Mouse (Mus musculus): ENCODE measurements at regions not wholly inside any gene's neighbourhood (a gene's known extent, or its start where the extent isn't known, plus 50 kb on each side); places are given as distances from the start of the nearest gene placed in this dataset.

DNA sequence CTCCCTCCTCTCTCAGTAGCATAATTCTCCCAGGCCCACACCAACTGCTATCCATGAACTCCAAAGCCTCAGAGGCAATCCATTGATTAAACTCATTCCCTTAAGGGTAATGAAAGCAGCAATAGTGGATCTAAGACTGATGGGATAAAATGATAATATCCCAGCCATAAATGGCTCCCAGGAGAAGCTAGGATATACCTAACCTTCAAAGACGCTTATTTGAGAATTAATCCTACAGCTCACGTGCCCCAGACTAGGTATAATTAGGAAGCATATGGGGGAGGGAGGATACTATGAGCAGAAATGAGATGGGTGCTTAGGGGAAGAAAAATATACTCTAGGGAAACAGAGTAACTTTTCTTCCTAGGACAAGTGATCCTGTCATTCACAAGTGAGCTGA is 52.8 kb upstream of the Rnf32 start:
- Histone ChIP-seq H3K4me1 (replicated peaks) (no peaks in the 10 kb centered on the region), H3K36me3 (no peaks in the 10 kb centered on the region), H3K9ac (no peak overlapping the region), H3K27me3 (no peaks in the 10 kb centered on the region), H3K9me3 (replicated peaks) (no peaks in the 10 kb centered on the region), H3K27ac (no peak overlapping the region), H3K4me2 (no peak overlapping the region), H3K4me3 (no peak overlapping the region)
- WGBS = 73% methylated on average over 2 of the region's 2 CpGs
- ATAC-seq (replicated peaks; ENCODE audit: insufficient number of reproducible peaks, insufficient read depth, low FRiP score, low read depth) = no peak

DNA sequence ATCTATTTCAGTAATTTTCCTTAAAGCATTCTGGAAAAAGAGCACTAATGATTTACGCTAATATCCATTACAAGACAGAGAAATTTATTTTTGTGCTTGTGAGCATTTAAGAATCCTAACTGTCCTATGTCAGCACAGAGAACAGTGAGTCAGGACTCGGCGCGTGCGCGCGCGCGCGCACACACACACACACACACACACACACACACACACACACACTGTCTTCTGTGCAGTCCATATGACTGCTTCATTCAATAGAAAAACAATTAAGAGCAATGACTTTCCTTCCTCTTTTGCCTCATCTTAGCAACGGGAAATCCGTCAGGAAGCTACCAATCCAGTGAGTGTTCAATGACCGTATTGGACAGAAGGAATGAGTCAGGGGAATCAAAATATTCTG is 53.3 kb upstream of the Rnf32 start:
- H3K4me2 ChIP-seq = no peak overlapping the region
- ATAC-seq (replicated peaks; ENCODE audit: insufficient number of reproducible peaks, insufficient read depth, low FRiP score, low read depth) = no peak
- no peaks in the 10 kb centered on the region for H3K27me3 ChIP-seq
- H3K9me3 ChIP-seq (replicated peaks) = no peaks in the 10 kb centered on the region
- H3K4me1 ChIP-seq (replicated peaks) = no peaks in the 10 kb centered on the region
- H3K9ac ChIP-seq = no peak overlapping the region
- 76% methylated on average over 13 of the region's 13 CpGs for WGBS
- no peak overlapping the region for H3K27ac ChIP-seq
- H3K4me3 ChIP-seq = no peak overlapping the region
- H3K36me3 ChIP-seq = no peaks in the 10 kb centered on the region

DNA sequence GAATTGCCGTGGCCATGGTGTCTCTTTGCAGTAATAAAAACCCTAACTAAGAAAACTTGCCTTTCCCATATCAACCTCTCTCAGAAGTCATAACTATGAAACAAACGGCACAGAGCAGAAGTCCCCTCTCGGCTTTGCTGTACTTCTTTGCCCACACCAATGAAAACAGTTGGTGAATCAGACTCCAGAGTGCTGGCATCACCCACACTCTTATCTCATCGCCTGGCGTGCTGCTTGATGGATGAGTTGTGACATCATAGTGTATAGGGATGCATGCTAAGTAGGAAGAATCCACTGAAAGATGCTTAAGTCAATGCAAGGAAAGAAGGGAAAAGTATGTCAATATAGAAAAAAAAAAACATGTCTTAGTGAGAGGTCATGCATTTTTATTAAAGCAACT is 58.3 kb upstream of the Rnf32 start:
- Histone ChIP-seq H3K9ac (no peak overlapping the region), H3K27ac (no peak overlapping the region), H3K4me1 (replicated peaks) (no peaks in the 10 kb centered on the region), H3K27me3 (no peaks in the 10 kb centered on the region), H3K9me3 (replicated peaks) (no peaks in the 10 kb centered on the region), H3K4me3 (no peak overlapping the region), H3K36me3 (no peaks in the 10 kb centered on the region), H3K4me2 (no peak overlapping the region)
- ATAC-seq (replicated peaks; ENCODE audit: insufficient number of reproducible peaks, insufficient read depth, low FRiP score, low read depth) = no peak
- 50% methylated on average over 5 of the region's 5 CpGs for WGBS

- ATAC-seq (replicated peaks; ENCODE audit: insufficient number of reproducible peaks, insufficient read depth, low FRiP score, low read depth) = no peak
- Histone ChIP-seq H3K36me3 (no peaks in the 10 kb centered on the region), H3K9ac (no peak overlapping the region), H3K4me1 (replicated peaks) (no peaks in the 10 kb centered on the region), H3K9me3 (replicated peaks) (no peaks in the 10 kb centered on the region), H3K27me3 (no peaks in the 10 kb centered on the region), H3K4me3 (no peak overlapping the region), H3K27ac (no peak overlapping the region), H3K4me2 (no peak overlapping the region)
- 28% methylated on average over 3 of the region's 3 CpGs for WGBS
Observed at GRCm38 (mm10) chr5:29132261-29132660, 63.5 kb upstream of the Rnf32 start.

DNA sequence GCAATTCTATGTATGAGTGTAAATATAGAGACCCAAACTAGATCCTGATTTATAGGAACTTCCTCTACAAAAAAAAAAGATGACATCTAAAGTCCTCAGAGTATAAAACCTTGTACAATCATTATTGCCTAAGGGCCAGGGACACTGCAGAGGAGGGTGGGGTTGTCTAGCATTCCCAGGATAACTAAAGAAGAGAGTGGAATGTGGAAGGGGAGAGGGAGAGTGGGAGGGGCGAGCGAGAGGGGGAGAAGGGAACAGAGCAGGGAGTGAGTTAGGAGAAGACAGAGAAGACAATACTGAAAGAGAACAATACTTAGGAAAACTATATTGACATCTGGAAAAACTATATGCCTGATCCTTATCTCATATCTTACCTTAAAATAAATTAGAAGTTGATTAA is 64.0 kb upstream of the Rnf32 start:
- WGBS = 28% methylated on average over 2 of the region's 2 CpGs

DNA sequence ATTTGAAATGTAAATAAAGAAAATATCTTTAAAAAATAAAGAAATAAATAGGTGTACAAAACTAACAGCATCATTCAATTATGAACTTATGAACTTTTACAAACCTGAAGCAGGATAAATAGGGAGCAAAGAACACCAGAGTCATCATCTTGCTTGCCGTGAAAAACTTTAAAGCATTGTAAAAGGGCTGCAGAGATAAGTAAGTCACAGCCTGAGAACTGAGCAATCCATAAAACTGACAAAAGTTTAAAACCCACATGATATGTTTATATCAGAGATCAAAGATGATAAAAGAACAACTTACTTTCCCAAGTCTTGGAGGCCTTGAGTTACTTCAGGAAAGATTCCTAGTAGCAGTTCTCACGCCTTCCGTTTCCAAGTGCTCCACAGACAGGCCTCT is 66.1 kb upstream of the Rnf32 start:
- Histone ChIP-seq H3K36me3 (no peaks in the 10 kb centered on the region), H3K9ac (no peak overlapping the region), H3K4me2 (no peak overlapping the region), H3K27ac (no peak overlapping the region), H3K27me3 (no peaks in the 10 kb centered on the region), H3K4me1 (replicated peaks) (no peaks in the 10 kb centered on the region), H3K4me3 (no peak overlapping the region), H3K9me3 (replicated peaks) (no peaks in the 10 kb centered on the region)
- 74% methylated on average over 3 of the region's 3 CpGs for WGBS
- ATAC-seq (replicated peaks; ENCODE audit: insufficient number of reproducible peaks, insufficient read depth, low FRiP score, low read depth) = no peak

More for the DNA sequence above, 64.0 kb upstream of the Rnf32 start:
- Histone ChIP-seq H3K4me2 (no peak overlapping the region), H3K27me3 (no peaks in the 10 kb centered on the region), H3K9ac (no peak overlapping the region), H3K4me3 (no peak overlapping the region), H3K4me1 (replicated peaks) (no peaks in the 10 kb centered on the region), H3K9me3 (replicated peaks) (no peaks in the 10 kb centered on the region), H3K27ac (no peak overlapping the region), H3K36me3 (no peaks in the 10 kb centered on the region)
- ATAC-seq (replicated peaks; ENCODE audit: insufficient number of reproducible peaks, insufficient read depth, low FRiP score, low read depth) = no peak

DNA sequence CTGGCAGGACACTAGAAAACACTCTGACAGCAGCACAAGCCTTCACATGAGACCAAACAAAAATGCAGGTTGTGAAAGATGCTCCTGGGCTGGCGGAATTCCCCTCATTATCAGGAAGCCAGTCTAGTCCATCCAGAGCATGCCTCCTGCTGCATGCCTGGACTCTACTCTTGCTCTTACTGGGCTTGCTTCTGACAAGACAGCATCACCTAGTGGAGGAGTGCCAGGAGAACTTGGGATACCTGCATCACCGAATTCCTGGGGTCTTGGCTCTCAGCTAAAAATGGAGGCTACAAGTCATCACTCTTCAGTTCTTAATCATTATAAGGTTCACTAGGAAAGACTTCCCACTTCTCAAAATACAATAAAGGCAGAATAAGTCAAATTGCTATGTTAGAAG is 78.8 kb upstream of the Rnf32 start:
- ATAC-seq (replicated peaks; ENCODE audit: insufficient number of reproducible peaks, insufficient read depth, low FRiP score, low read depth) = no peak
- H3K36me3 ChIP-seq = no peaks in the 10 kb centered on the region
- WGBS = 40% methylated on average over 2 of the region's 2 CpGs
- H3K9ac ChIP-seq = no peak overlapping the region
- no peaks in the 10 kb centered on the region for H3K9me3 ChIP-seq (replicated peaks)
- H3K27ac ChIP-seq = no peak overlapping the region
- no peaks in the 10 kb centered on the region for H3K4me1 ChIP-seq (replicated peaks)
- no peaks in the 10 kb centered on the region for H3K27me3 ChIP-seq
- H3K4me2 ChIP-seq = no peak overlapping the region
- H3K4me3 ChIP-seq = no peak overlapping the region

DNA sequence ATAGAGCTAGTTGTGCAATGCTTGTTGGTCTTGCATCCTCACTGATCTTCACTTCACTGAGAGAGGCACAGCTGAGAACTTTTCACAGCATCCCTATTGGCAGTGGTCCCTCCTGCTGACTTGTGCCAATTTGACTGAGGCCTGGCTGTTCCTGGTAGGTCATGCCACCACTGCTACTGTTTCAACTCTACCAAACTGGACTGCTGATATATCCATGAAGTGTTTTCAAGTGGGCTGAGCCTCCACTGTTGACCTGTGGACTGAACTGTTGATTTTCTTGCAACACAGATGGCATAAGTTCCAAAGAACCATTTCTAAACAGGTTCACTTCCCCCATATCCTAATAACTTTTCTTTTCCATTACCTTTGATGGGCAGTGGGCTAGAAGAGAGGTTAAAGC is 83.3 kb upstream of the Rnf32 start:
- Histone ChIP-seq H3K27me3 (no peaks in the 10 kb centered on the region), H3K27ac (no peak overlapping the region), H3K9ac (no peak overlapping the region), H3K4me3 (no peak overlapping the region), H3K36me3 (no peaks in the 10 kb centered on the region), H3K4me2 (no peak overlapping the region), H3K9me3 (replicated peaks) (no peaks in the 10 kb centered on the region), H3K4me1 (replicated peaks) (no peaks in the 10 kb centered on the region)
- ATAC-seq (replicated peaks; ENCODE audit: insufficient number of reproducible peaks, insufficient read depth, low FRiP score, low read depth) = no peak

DNA sequence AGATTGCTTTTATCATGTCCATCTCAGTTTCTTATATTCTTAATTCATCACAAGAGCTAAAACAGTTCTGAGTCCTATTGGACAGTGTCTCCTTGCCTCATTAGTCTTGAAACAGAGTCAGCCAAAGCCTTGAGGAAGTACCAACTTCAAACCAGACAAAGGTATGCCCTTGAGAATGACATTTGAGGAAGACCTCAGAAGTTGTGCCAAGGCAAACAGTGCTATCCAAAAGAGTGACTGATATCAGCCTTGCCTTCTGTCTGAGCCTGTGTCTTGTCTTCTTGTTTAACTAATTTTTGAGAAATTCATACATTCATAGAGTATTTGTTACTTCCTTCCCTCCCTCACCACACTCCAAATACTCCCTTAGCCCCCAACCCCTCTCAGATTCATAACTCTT is 88.5 kb upstream of the Rnf32 start:
- no peak for ATAC-seq (replicated peaks; ENCODE audit: insufficient number of reproducible peaks, insufficient read depth, low FRiP score, low read depth)
- no peaks in the 10 kb centered on the region for H3K9me3 ChIP-seq (replicated peaks)
- no peak overlapping the region for H3K4me3 ChIP-seq
- H3K9ac ChIP-seq = no peak overlapping the region
- no peaks in the 10 kb centered on the region for H3K4me1 ChIP-seq (replicated peaks)
- H3K27ac ChIP-seq = no peak overlapping the region
- no peaks in the 10 kb centered on the region for H3K36me3 ChIP-seq
- H3K4me2 ChIP-seq = no peak overlapping the region
- no peaks in the 10 kb centered on the region for H3K27me3 ChIP-seq

GRCm38 (mm10) chr5:29083288-29083687 is 112.5 kb upstream of the Rnf32 start:
- Histone ChIP-seq H3K9me3 (replicated peaks) (no peaks in the 10 kb centered on the region), H3K27me3 (no peaks in the 10 kb centered on the region), H3K9ac (no peak overlapping the region), H3K27ac (no peak overlapping the region), H3K36me3 (no peaks in the 10 kb centered on the region), H3K4me2 (no peak overlapping the region), H3K4me3 (no peak overlapping the region), H3K4me1 (replicated peaks) (no peaks in the 10 kb centered on the region; the same call in 1 of the 2 replicates)
- ATAC-seq (replicated peaks; ENCODE audit: insufficient number of reproducible peaks, insufficient read depth, low FRiP score, low read depth) = 0 out of 2 replicates have a peak, but pooled peaks have one; percentile 35
- 62% methylated on average over 1 of the region's 1 CpGs for WGBS

- Histone ChIP-seq H3K4me3 (no peak overlapping the region), H3K36me3 (no peaks in the 10 kb centered on the region), H3K9ac (no peak overlapping the region), H3K4me1 (replicated peaks) (no peaks in the 10 kb centered on the region), H3K27me3 (no peaks in the 10 kb centered on the region), H3K27ac (no peak overlapping the region), H3K9me3 (replicated peaks) (no peaks in the 10 kb centered on the region), H3K4me2 (no peak overlapping the region)
- ATAC-seq (replicated peaks; ENCODE audit: insufficient number of reproducible peaks, insufficient read depth, low FRiP score, low read depth) = no peak
- WGBS = 60% methylated on average over 1 of the region's 1 CpGs
Observed at GRCm38 (mm10) chr5:29054393-29054792, 141.4 kb upstream of the Rnf32 start.

DNA sequence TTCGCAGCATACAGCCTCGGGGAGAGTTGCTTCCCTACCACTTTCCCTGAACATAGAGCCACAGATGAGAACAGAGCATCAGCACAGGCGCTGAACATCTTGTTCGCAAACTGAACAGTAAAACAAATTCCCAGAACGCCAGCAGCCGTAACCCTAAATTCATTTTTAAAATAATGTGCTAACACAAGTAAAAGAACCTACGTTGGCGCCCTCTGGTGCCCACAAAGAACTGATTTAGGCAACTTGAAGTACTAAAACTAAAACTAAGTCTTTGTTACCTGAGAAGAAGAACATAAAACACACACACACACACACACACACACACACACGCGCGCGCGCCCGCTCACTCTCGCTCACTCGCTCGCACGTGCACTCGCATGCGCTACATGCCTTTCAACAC is 159.2 kb upstream of the Rnf32 start:
- no peaks in the 10 kb centered on the region for H3K36me3 ChIP-seq
- H3K27me3 ChIP-seq = no peaks in the 10 kb centered on the region
- H3K4me2 ChIP-seq = no peak overlapping the region
- H3K4me3 ChIP-seq = no peak overlapping the region
- no peaks in the 10 kb centered on the region for H3K9me3 ChIP-seq (replicated peaks)
- ATAC-seq (replicated peaks; ENCODE audit: insufficient number of reproducible peaks, insufficient read depth, low FRiP score, low read depth) = no peak
- no peak overlapping the region for H3K27ac ChIP-seq
- H3K4me1 ChIP-seq (replicated peaks) = peaks cover 7% of the 10 kb centered on the region
- no peak overlapping the region for H3K9ac ChIP-seq
- 65% methylated on average over 20 of the region's 20 CpGs for WGBS

All from heart, embryonic 15.5 days (tissue).